Mouse (Mus musculus): Measurements from ENCODE around the gene Tyk2. TPM values are rescaled to one million over a fixed set of nuclear protein-coding genes. Genes with fewer than 3 reads are reported as not detected.

The Tyk2 gene
- polyA plus RNA-seq, 1 experiment from 2014 or later: 11.5 TPM

- no peaks in the 10 kb centered on the region for H3K36me3 ChIP-seq (ENCODE audit: control insufficient read depth, insufficient read depth, low read length)
- H3K4me1 ChIP-seq (replicated peaks; ENCODE audit: control insufficient read depth, insufficient read depth, low read length): peaks cover 19% of the 10 kb centered on the region
- DNase-seq (ENCODE audit: low spot score) (no peak), ATAC-seq (replicated peaks; ENCODE audit: low FRiP score) (no peak)
- H3K27me3 ChIP-seq (replicated peaks; ENCODE audit: control insufficient read depth, insufficient read depth, low read length): no peaks in the 10 kb centered on the region
- H3K4me3 ChIP-seq (ENCODE audit: low read depth, low read length): peak overlapping the region; percentile 48
- peak overlapping the region; percentile 13; the same call in 1 of the 2 replicates for H3K27ac ChIP-seq (ENCODE audit: low read depth, low read length)
- WGBS: 20% methylated on average over 5 of the region's 5 CpGs
- peak overlapping the region; percentile 55; the same call in 1 of the 2 replicates for H3K9ac ChIP-seq (ENCODE audit: low read depth, low read length)
- peak overlapping the region; percentile 80 for H3K4me2 ChIP-seq
- no peaks in the 10 kb centered on the region for H3K9me3 ChIP-seq (ENCODE audit: control insufficient read depth, low read length)
Measured at GRCm38 (mm10) chr9:21153833-21154232, 22.8 kb upstream of the Tyk2 start.

- H3K27ac ChIP-seq (ENCODE audit: low read depth, low read length): peak overlapping the region; percentile 13; the same call in 1 of the 2 replicates
- H3K36me3 ChIP-seq (ENCODE audit: control insufficient read depth, insufficient read depth, low read length): no peaks in the 10 kb centered on the region
- H3K27me3 ChIP-seq (replicated peaks; ENCODE audit: control insufficient read depth, insufficient read depth, low read length): no peaks in the 10 kb centered on the region
- H3K4me3 ChIP-seq (ENCODE audit: low read depth, low read length): peak overlapping the region; percentile 48
- peak overlapping the region; percentile 80 for H3K4me2 ChIP-seq
- ATAC-seq (replicated peaks; ENCODE audit: low FRiP score) (no peak), DNase-seq (ENCODE audit: low spot score) (no peak)
- peak overlapping the region; percentile 55 for H3K9ac ChIP-seq (ENCODE audit: low read depth, low read length)
- H3K4me1 ChIP-seq (replicated peaks; ENCODE audit: control insufficient read depth, insufficient read depth, low read length): peaks cover 24% of the 10 kb centered on the region
- H3K9me3 ChIP-seq (ENCODE audit: control insufficient read depth, low read length): no peaks in the 10 kb centered on the region
- WGBS: 4% methylated on average over 12 of the region's 12 CpGs
Measured at GRCm38 (mm10) chr9:21153331-21153730, 22.3 kb upstream of the Tyk2 start.

GRCm38 (mm10) chr9:21152715-21153114 is 21.7 kb upstream of the Tyk2 start:
- ATAC-seq (replicated peaks; ENCODE audit: low FRiP score): 0 out of 2 replicates have a peak, but pooled peaks have one; percentile 15
- H3K4me1 ChIP-seq (replicated peaks; ENCODE audit: control insufficient read depth, insufficient read depth, low read length): peaks cover 30% of the 10 kb centered on the region
- H3K4me3 ChIP-seq (ENCODE audit: low read depth, low read length): peak overlapping the region; percentile 48
- WGBS: 3% methylated on average over 11 of the region's 11 CpGs
- no peaks in the 10 kb centered on the region for H3K9me3 ChIP-seq (ENCODE audit: control insufficient read depth, low read length)
- peak; percentile 61 for DNase-seq (ENCODE audit: low spot score)
- H3K36me3 ChIP-seq (ENCODE audit: control insufficient read depth, insufficient read depth, low read length): peaks cover 4% of the 10 kb centered on the region; the same call in 1 of the 2 replicates
- H3K9ac ChIP-seq (ENCODE audit: low read depth, low read length): peak overlapping the region; percentile 55
- no peak overlapping the region for H3K27ac ChIP-seq (ENCODE audit: low read depth, low read length)
- peak overlapping the region; percentile 80 for H3K4me2 ChIP-seq
- H3K27me3 ChIP-seq (replicated peaks; ENCODE audit: control insufficient read depth, insufficient read depth, low read length): no peaks in the 10 kb centered on the region

GRCm38 (mm10) chr9:21149654-21150419 is 18.8 kb upstream of the Tyk2 start, which contains the start of gene Cdc37:
TSS of gene Cdc37 (minus strand) at chr9:21149982.
- H3K9me3 ChIP-seq (ENCODE audit: control insufficient read depth, low read length): no peaks in the 10 kb centered on the region
- 4% methylated on average over 56 of the region's 56 CpGs for WGBS
- H3K27ac ChIP-seq (ENCODE audit: low read depth, low read length): peak within 1 kb of the TSS; percentile 72
- peak within 1 kb of the TSS; percentile 86 for H3K9ac ChIP-seq (ENCODE audit: low read depth, low read length)
- H3K4me2 ChIP-seq: peak within 1 kb of the TSS; percentile 92
- ATAC-seq (replicated peaks; ENCODE audit: low FRiP score) (peak; percentile 94), DNase-seq (ENCODE audit: low spot score) (peak; percentile 97)
- H3K4me3 ChIP-seq (ENCODE audit: low read depth, low read length): peak within 1 kb of the TSS; percentile 88
- no peaks in the 10 kb centered on the region for H3K27me3 ChIP-seq (replicated peaks; ENCODE audit: control insufficient read depth, insufficient read depth, low read length)
- peaks cover 16% of the 10 kb centered on the region for H3K36me3 ChIP-seq (ENCODE audit: control insufficient read depth, insufficient read depth, low read length)
- peaks cover 52% of the 10 kb centered on the region for H3K4me1 ChIP-seq (replicated peaks; ENCODE audit: control insufficient read depth, insufficient read depth, low read length)

GRCm38 (mm10) chr9:21149077-21149653 is 18.1 kb upstream of the Tyk2 start:
- Histone ChIP-seq H3K4me2 (peak overlapping the region; percentile 92), H3K36me3 (ENCODE audit: control insufficient read depth, insufficient read depth, low read length) (peaks cover 23% of the 10 kb centered on the region), H3K27ac (ENCODE audit: low read depth, low read length) (peak overlapping the region; percentile 72), H3K9me3 (ENCODE audit: control insufficient read depth, low read length) (no peaks in the 10 kb centered on the region), H3K9ac (ENCODE audit: low read depth, low read length) (peak overlapping the region; percentile 86), H3K27me3 (replicated peaks; ENCODE audit: control insufficient read depth, insufficient read depth, low read length) (no peaks in the 10 kb centered on the region), H3K4me1 (replicated peaks; ENCODE audit: control insufficient read depth, insufficient read depth, low read length) (peaks cover 52% of the 10 kb centered on the region), H3K4me3 (ENCODE audit: low read depth, low read length) (peak overlapping the region; percentile 88)
- DNase-seq (ENCODE audit: low spot score) (no peak), ATAC-seq (replicated peaks; ENCODE audit: low FRiP score) (no peak)
- WGBS: 7% methylated on average over 8 of the region's 8 CpGs

DNA sequence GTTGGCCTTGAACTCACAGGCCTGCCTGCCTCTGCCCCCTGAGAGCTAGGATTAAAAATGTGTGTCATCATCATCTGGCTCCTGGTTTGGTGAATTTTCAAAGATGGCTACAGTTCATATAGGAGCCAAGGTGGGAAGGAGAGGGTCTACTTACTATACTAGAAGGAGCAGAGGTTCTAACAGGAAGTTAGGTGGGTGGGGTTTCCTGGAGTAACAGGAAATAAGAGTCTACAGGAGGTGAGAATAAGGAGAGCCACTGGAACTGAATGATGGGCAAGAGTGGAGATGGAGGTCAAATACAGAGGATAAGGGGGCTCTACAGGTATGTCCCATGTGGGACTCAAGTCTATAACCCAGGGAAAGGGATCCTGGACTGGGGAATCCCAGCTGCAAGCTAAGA is 17.4 kb upstream of the Tyk2 start:
- peak overlapping the region; percentile 86 for H3K9ac ChIP-seq (ENCODE audit: low read depth, low read length)
- H3K36me3 ChIP-seq (ENCODE audit: control insufficient read depth, insufficient read depth, low read length): peaks cover 30% of the 10 kb centered on the region
- H3K9me3 ChIP-seq (ENCODE audit: control insufficient read depth, low read length): no peaks in the 10 kb centered on the region
- ATAC-seq (replicated peaks; ENCODE audit: low FRiP score) (no peak), DNase-seq (ENCODE audit: low spot score) (no peak)
- peak overlapping the region; percentile 88 for H3K4me3 ChIP-seq (ENCODE audit: low read depth, low read length)
- no peaks in the 10 kb centered on the region for H3K27me3 ChIP-seq (replicated peaks; ENCODE audit: control insufficient read depth, insufficient read depth, low read length)
- H3K4me1 ChIP-seq (replicated peaks; ENCODE audit: control insufficient read depth, insufficient read depth, low read length): peaks cover 47% of the 10 kb centered on the region
- 0 out of 2 replicates have a peak overlapping the region, but pooled peaks have one; percentile 41 for H3K27ac ChIP-seq (ENCODE audit: low read depth, low read length)
- H3K4me2 ChIP-seq: peak overlapping the region; percentile 92

DNA sequence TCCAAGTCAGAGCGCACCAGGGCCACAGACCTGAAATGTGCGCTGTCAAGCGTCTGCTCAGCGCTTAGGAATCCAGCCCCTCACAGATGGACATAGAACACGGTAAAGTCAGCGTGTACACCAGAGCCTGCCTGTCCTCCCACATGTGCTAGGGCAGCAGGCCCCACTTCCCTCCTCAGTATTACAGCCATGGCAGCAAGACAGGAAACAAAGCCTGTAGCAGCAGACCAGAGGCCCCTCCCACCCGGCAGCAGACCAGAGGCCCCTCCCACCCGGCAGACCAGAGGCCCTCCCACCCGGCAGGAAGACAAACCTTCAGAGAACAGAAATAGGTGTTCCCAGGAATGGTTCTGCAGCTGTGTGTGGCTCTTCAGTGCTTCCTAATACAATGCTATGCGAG is 15.7 kb upstream of the Tyk2 start:
- peaks cover 36% of the 10 kb centered on the region for H3K4me1 ChIP-seq (replicated peaks; ENCODE audit: control insufficient read depth, insufficient read depth, low read length)
- 31% methylated on average over 10 of the region's 10 CpGs for WGBS
- H3K9me3 ChIP-seq (ENCODE audit: control insufficient read depth, low read length): no peaks in the 10 kb centered on the region
- H3K27me3 ChIP-seq (replicated peaks; ENCODE audit: control insufficient read depth, insufficient read depth, low read length): no peaks in the 10 kb centered on the region
- H3K9ac ChIP-seq (ENCODE audit: low read depth, low read length): peak overlapping the region; percentile 39
- peak overlapping the region; percentile 92 for H3K4me2 ChIP-seq
- H3K4me3 ChIP-seq (ENCODE audit: low read depth, low read length): peak overlapping the region; percentile 88
- DNase-seq (ENCODE audit: low spot score): peak; percentile 70
- peak; percentile 37; the same call in 1 of the 2 replicates for ATAC-seq (replicated peaks; ENCODE audit: low FRiP score)
- peak overlapping the region; percentile 43; the same call in 1 of the 2 replicates for H3K27ac ChIP-seq (ENCODE audit: low read depth, low read length)
- H3K36me3 ChIP-seq (ENCODE audit: control insufficient read depth, insufficient read depth, low read length): peaks cover 47% of the 10 kb centered on the region

- H3K4me3 ChIP-seq (ENCODE audit: low read depth, low read length): no peak overlapping the region
- H3K27ac ChIP-seq (ENCODE audit: low read depth, low read length): no peak overlapping the region
- 95% methylated on average over 4 of the region's 4 CpGs for WGBS
- ATAC-seq (replicated peaks; ENCODE audit: low FRiP score): no peak
- no peak for DNase-seq (ENCODE audit: low spot score)
- H3K9ac ChIP-seq (ENCODE audit: low read depth, low read length): no peak overlapping the region
- no peak overlapping the region for H3K4me2 ChIP-seq
- peaks cover 36% of the 10 kb centered on the region for H3K4me1 ChIP-seq (replicated peaks; ENCODE audit: control insufficient read depth, insufficient read depth, low read length)
- no peaks in the 10 kb centered on the region for H3K9me3 ChIP-seq (ENCODE audit: control insufficient read depth, low read length)
- H3K36me3 ChIP-seq (ENCODE audit: control insufficient read depth, insufficient read depth, low read length): peaks cover 58% of the 10 kb centered on the region
- H3K27me3 ChIP-seq (replicated peaks; ENCODE audit: control insufficient read depth, insufficient read depth, low read length): no peaks in the 10 kb centered on the region
Measured at GRCm38 (mm10) chr9:21145431-21145830, 14.4 kb upstream of the Tyk2 start.

Data from liver, embryonic 11.5 days (tissue).